Mouse (Mus musculus): ENCODE measurements around the gene Slc9a3r2. TPM values are rescaled to one million over a fixed set of nuclear protein-coding genes. Genes with fewer than 3 reads are reported as not detected.

Gene Slc9a3r2
- polyA plus RNA-seq, 2 experiments: 5.5 to 8.1 TPM

DNA sequence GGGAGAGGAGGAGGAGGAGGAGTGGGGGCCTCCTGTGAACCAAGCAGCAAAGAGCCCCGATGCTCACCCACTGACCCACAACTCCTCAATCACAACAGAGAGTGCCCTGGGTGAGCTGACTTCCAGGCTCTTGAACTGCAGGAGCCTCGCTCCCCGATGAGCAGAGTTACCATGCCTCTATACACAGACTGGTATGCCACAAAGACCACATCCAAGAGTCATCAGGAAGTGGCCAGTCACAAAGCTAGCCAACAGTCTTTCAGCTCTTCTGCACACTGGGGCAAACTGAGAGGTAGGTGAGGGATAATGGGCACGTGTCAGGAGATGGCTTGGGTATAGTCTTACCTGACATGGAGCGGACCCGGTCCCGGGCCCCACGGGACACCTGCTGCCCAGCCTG lies 46.2 kb downstream of the Slc9a3r2 start:
- Histone ChIP-seq H3K4me3 (ENCODE audit: insufficient read depth in 1 of 2, low read depth in 2 of 2, low read length in 2 of 2) (no peak overlapping the region), H3K27ac (no peak overlapping the region), H3K9ac (replicated peaks) (no peak overlapping the region), H3K4me1 (replicated peaks; ENCODE audit: control insufficient read depth in 2 of 2, insufficient read depth in 2 of 2, low read length in 1 of 2) (peaks cover 8 to 17% of the 10 kb centered on the region in 2 experiments), H3K27me3 (ENCODE audit: control insufficient read depth, insufficient read depth, low read length) (no peaks in the 10 kb centered on the region), H3K36me3 (replicated peaks; ENCODE audit: control insufficient read depth, insufficient read depth, low read depth) (no peaks in the 10 kb centered on the region; the same call in 1 of the 2 replicates), H3K4me2 (ENCODE audit: low read depth) (no peak overlapping the region), H3K9me3 (ENCODE audit: control insufficient read depth, low read length) (no peaks in the 10 kb centered on the region)
- DNase-seq (ENCODE audit: low read depth in 3 of 3, low spot score in 3 of 3) (no peak), ATAC-seq (ENCODE audit: insufficient read depth) (no peak)
- WGBS (ENCODE audit: insufficient replicate concordance): 64% methylated on average over 8 of the region's 8 CpGs
- TF ChIP-seq EP300 (IDR thresholded peaks at IDR 0.05; ENCODE audit: low read depth): no peak
- TF ChIP-seq CTCF (IDR thresholded peaks at IDR 0.05; ENCODE audit: low read depth): no peak

DNA sequence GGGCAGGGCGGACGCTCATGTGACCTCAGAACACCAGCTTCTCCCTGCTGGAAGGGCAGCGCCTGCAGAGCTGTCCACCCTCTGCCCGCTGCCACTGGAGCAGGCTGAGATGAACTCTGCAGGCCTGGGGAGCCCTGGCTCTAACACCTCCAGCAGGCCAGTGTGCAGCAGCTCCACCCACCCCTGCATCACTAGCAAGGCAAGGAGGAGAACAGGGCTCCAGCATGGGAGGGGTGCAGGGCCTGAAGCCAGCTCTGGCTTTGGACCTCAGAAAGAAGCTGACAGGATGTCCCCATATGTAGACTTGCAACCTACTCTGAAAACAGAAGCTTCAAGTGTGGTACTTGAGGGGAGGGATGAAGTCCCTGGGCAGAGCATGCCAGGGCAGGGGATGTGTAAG lies 49.6 kb downstream of the Slc9a3r2 start:
- no peaks in the 10 kb centered on the region for H3K9me3 ChIP-seq (ENCODE audit: control insufficient read depth, low read length)
- 93% methylated on average over 4 of the region's 4 CpGs for WGBS (ENCODE audit: insufficient replicate concordance)

DNA sequence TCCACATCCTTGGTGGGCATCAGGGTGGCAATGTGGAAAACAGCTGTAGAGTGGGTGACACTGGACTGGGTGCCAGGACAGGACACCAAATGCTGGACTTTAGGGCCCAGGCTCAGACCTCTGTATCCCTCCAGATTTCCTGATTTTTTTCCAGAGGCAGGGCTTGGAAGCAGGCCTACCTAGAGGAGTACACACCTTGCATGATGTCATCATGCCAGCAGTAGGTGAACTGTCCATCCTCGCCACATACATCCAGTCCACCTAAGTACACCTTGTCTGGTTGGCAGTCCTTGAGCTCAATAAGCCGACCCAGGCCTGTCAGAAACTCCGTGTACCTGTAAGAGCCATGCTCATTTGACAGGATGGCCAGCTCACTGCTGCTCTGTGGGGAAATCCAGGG lies 52.1 kb downstream of the Slc9a3r2 start:
- no peaks in the 10 kb centered on the region for H3K9me3 ChIP-seq (ENCODE audit: control insufficient read depth, low read length)
- H3K4me1 ChIP-seq (replicated peaks; ENCODE audit: control insufficient read depth in 2 of 2, insufficient read depth in 2 of 2, low read length in 1 of 2): no peaks in the 10 kb centered on the region
- WGBS (ENCODE audit: insufficient replicate concordance): 83% methylated on average over 3 of the region's 3 CpGs

More for the DNA sequence above, 49.6 kb downstream of the Slc9a3r2 start:
- ATAC-seq (ENCODE audit: insufficient read depth) (no peak), DNase-seq (ENCODE audit: low read depth in 3 of 3, low spot score in 3 of 3) (no peak)
- Histone ChIP-seq H3K27ac (no peak overlapping the region), H3K36me3 (replicated peaks; ENCODE audit: control insufficient read depth, insufficient read depth, low read depth) (peaks cover 8% of the 10 kb centered on the region; the same call in 1 of the 2 replicates), H3K4me2 (ENCODE audit: low read depth) (no peak overlapping the region), H3K9ac (replicated peaks) (no peak overlapping the region), H3K27me3 (ENCODE audit: control insufficient read depth, insufficient read depth, low read length) (no peaks in the 10 kb centered on the region), H3K4me3 (ENCODE audit: insufficient read depth in 1 of 2, low read depth in 2 of 2, low read length in 2 of 2) (no peak overlapping the region), H3K4me1 (replicated peaks; ENCODE audit: control insufficient read depth in 2 of 2, insufficient read depth in 2 of 2, low read length in 1 of 2) (0 out of 4 replicates have a peak, but pooled peaks cover 0 to 3% of the 10 kb centered on the region in 2 experiments)
- TF ChIP-seq CTCF (IDR thresholded peaks at IDR 0.05; ENCODE audit: low read depth) (no peak), EP300 (IDR thresholded peaks at IDR 0.05; ENCODE audit: low read depth) (no peak)

DNA sequence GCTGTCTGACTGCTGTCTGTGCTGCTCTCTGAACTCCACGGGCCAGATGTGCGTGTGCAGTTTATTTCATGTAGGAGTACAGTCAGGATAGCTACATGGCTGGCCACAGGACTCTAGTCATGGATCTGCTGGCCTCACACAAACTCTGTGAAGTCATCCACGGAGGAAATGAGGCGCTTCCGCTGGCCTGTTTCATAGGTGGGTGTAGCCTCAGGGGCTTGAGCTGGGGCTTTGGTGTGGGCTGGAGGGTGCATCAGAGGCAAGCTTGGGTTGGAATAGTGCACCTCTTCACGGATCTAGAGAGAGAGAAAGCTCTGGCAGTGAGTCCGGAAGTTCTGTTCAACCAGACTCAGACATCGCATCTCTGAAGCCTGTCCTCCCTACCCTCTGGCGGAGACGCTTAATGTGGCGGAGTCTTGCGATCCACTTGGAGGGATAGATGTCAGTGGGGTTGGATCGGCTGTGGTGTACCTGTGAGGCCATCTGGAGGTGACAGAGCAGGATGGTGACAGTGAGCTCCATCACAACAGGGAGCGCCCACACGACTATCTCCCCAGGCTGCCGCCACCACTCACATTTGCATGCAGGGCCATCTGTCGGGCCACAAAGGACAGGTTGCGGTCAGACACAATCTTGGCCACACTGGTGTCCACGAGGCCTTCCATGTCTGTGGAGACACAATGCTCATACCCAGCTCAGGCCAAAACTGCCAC lies 53.5 kb downstream of the Slc9a3r2 start:
- 82% methylated on average over 19 of the region's 19 CpGs for WGBS (ENCODE audit: insufficient replicate concordance)
- Histone ChIP-seq H3K4me2 (ENCODE audit: low read depth) (no peak overlapping the region), H3K4me3 (ENCODE audit: insufficient read depth in 1 of 2, low read depth in 2 of 2, low read length in 2 of 2) (no peak overlapping the region), H3K27ac (no peak overlapping the region), H3K9ac (replicated peaks) (no peak overlapping the region), H3K36me3 (replicated peaks; ENCODE audit: control insufficient read depth, insufficient read depth, low read depth) (peaks cover 12% of the 10 kb centered on the region; the same call in 1 of the 2 replicates), H3K27me3 (ENCODE audit: control insufficient read depth, insufficient read depth, low read length) (no peaks in the 10 kb centered on the region), H3K4me1 (replicated peaks; ENCODE audit: control insufficient read depth in 2 of 2, insufficient read depth in 2 of 2, low read length in 1 of 2) (no peaks in the 10 kb centered on the region), H3K9me3 (ENCODE audit: control insufficient read depth, low read length) (no peaks in the 10 kb centered on the region)
- ATAC-seq (ENCODE audit: insufficient read depth): no peak
- TF ChIP-seq EP300 (IDR thresholded peaks at IDR 0.05; ENCODE audit: low read depth): no peak
- TF ChIP-seq CTCF (IDR thresholded peaks at IDR 0.05; ENCODE audit: low read depth): no peak
- no peak for DNase-seq (ENCODE audit: low read depth in 3 of 3, low spot score in 3 of 3)

More for the DNA sequence above, 52.1 kb downstream of the Slc9a3r2 start:
- H3K4me3 ChIP-seq (ENCODE audit: insufficient read depth in 1 of 2, low read depth in 2 of 2, low read length in 2 of 2): no peak overlapping the region
- DNase-seq (ENCODE audit: low read depth in 3 of 3, low spot score in 3 of 3) (no peak), ATAC-seq (ENCODE audit: insufficient read depth) (no peak)
- no peak overlapping the region for H3K27ac ChIP-seq
- H3K4me2 ChIP-seq (ENCODE audit: low read depth): no peak overlapping the region
- peaks cover 12% of the 10 kb centered on the region; the same call in 1 of the 2 replicates for H3K36me3 ChIP-seq (replicated peaks; ENCODE audit: control insufficient read depth, insufficient read depth, low read depth)
- no peak for TF ChIP-seq CTCF (IDR thresholded peaks at IDR 0.05; ENCODE audit: low read depth)
- TF ChIP-seq EP300 (IDR thresholded peaks at IDR 0.05; ENCODE audit: low read depth): no peak
- H3K9ac ChIP-seq (replicated peaks): no peak overlapping the region
- H3K27me3 ChIP-seq (ENCODE audit: control insufficient read depth, insufficient read depth, low read length): no peaks in the 10 kb centered on the region

DNA sequence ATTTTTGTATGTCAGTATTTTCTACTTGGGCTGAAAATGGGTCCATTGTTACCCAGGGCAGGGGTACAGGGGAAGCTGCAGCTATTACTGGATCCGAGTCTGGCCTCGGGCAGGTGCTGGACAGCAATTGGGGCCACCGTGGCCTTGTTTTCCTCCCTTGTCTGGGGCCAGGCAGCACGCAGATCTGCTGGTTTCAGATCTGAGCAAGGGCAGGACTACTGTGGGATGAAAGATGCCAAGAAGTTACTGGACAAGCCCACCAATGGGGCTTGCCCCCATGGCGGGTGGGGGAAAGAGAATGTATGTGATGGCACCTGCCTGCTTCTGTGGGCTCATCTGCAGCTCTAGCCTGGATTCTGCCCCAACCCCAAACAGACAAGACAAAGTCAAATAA lies 54.1 kb downstream of the Slc9a3r2 start:
- Histone ChIP-seq H3K4me1 (replicated peaks; ENCODE audit: control insufficient read depth in 2 of 2, insufficient read depth in 2 of 2, low read length in 1 of 2) (no peaks in the 10 kb centered on the region), H3K4me3 (ENCODE audit: insufficient read depth in 1 of 2, low read depth in 2 of 2, low read length in 2 of 2) (no peak overlapping the region), H3K4me2 (ENCODE audit: low read depth) (no peak overlapping the region), H3K27ac (no peak overlapping the region), H3K9me3 (ENCODE audit: control insufficient read depth, low read length) (no peaks in the 10 kb centered on the region), H3K27me3 (ENCODE audit: control insufficient read depth, insufficient read depth, low read length) (no peaks in the 10 kb centered on the region), H3K9ac (replicated peaks) (no peak overlapping the region), H3K36me3 (replicated peaks; ENCODE audit: control insufficient read depth, insufficient read depth, low read depth) (peaks cover 12% of the 10 kb centered on the region; the same call in 1 of the 2 replicates)
- DNase-seq (ENCODE audit: low read depth in 3 of 3, low spot score in 3 of 3) (no peak), ATAC-seq (ENCODE audit: insufficient read depth) (no peak)
- no peak for TF ChIP-seq EP300 (IDR thresholded peaks at IDR 0.05; ENCODE audit: low read depth)
- TF ChIP-seq CTCF (IDR thresholded peaks at IDR 0.05; ENCODE audit: low read depth): no peak
- 67% methylated on average over 5 of the region's 5 CpGs for WGBS (ENCODE audit: insufficient replicate concordance)
